Mouse (Mus musculus) layer of hippocampus, postnatal 14 days (tissue): ENCODE results near the gene Rps8. TPM values are rescaled to one million over a fixed set of nuclear protein-coding genes. Genes with fewer than 3 reads are reported as not detected.

Source experiments
- DNase-seq, 2 experiments: peaks; one replicate each; pipeline ENCODE4 v3.0.0; 2021 to 2022; ENCODE audit warnings: low spot score in 2 of 2, mixed read lengths in 1 of 2
- total RNA-seq, 2 experiments: library from RNA; stranded (reverse); gene quantifications; 2 replicates each; pipeline ENCODE4 v1.2.3; 2021

Gene Rps8
- total RNA-seq, 2 experiments from 2014 or later = 436 to 472 TPM

DNA sequence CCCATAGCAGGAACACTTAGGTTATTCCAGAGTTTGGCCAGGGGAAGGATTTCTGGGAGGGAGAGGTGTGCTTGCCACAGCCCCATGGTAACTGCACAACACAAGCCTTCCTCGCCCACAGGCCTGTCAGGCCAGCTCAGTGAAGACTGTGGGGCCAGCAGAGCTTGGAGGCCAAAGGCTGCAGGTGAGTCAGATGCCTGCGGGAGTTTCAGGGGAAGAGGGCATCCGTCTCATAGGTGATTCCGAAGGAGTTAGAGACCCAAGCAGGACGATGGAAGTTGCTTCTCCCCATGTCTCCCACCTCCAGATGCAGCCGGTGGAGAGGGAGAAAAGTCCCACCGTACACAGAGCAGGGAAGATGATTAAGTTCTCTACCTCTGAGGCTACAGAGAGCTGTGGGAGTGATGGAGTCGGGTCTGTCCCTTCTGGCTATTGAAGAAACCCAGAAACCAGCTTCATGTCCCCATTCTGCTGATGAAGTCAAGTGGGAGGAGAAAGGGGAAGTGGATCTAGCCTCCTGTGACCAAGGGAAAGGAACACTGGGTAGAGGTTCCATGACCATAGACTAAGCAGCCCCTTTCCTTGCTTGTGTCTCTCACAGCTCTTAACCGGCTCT, 29.3 kb downstream of the Rps8 start, which contains the start of gene Tctex1d4:
TSS of gene Tctex1d4 (plus strand) at position 120 of the 616 bp plus-strand sequence.
- no peak for DNase-seq

DNA sequence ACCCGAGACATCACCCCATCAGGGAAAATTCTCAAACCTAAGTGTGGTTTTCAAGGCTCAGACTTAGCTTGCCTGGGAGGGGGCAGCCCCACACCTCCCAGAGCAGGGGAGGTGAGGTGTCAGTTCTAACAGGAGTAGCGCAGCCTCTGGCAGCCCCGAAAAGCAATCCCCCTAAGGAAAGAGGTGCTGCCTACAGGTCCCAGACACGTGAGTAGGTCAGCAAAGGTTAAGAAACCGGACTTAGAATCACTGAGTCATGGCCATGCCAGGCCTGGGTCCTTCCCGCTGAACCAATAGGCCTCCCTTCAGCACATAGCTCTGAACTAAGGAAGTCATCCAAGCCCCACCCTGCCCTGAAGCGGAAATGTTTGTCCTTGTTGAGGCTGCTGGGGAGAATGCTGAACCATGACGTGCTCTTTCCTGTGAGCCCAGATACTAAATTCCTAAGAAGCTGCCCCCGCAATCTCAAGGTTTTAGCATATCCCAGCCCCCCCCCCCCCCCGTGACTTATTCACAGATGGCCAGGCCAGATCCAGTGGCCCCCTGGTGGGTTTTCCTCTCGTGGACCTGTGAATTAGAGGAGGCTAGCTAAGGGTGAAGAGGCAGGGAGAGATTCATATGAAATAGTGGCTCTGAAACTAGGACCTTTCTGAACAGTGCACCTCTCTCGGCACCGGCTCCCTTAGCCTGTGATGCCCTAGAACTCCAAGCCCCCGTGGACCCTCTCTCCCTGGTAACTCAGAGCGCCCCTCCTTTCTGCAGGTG, 30.0 kb downstream of the Rps8 start:
- peak in 1 of 2 experiments; percentile 28 for DNase-seq

DNA sequence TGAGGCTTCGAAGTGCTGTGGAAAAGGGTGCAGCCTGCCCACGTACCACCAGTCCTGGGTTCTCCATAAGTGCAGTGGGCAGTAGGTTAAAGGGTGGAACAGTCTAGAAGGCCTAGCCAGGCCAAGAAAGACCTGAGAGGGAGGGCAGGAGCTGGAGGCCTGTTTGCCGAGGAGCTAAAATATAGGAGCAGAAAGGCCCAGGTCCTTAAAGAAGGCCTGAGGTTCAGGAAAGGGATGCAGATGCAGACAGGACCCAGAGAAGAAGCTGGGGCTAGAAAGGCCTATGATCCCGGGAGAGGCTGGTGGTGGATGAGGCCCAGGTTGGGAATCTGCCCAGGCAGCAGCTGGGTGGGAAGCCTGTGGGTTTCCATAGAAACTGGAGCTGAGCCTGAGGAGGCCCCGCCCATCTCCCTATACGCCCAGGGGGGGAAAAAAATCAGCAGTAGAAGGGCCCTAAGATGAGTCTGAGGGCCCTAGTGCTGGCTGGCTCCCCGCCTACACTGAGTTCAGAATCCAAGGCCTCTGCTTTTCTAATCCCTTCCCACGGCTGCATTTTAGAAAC, 30.6 kb downstream of the Rps8 start, which contains the start of gene Btbd19:
TSS of gene Btbd19 (minus strand) at position 378 of the 562 bp plus-strand sequence.
- DNase-seq = peak; percentile 77 to 80

DNA sequence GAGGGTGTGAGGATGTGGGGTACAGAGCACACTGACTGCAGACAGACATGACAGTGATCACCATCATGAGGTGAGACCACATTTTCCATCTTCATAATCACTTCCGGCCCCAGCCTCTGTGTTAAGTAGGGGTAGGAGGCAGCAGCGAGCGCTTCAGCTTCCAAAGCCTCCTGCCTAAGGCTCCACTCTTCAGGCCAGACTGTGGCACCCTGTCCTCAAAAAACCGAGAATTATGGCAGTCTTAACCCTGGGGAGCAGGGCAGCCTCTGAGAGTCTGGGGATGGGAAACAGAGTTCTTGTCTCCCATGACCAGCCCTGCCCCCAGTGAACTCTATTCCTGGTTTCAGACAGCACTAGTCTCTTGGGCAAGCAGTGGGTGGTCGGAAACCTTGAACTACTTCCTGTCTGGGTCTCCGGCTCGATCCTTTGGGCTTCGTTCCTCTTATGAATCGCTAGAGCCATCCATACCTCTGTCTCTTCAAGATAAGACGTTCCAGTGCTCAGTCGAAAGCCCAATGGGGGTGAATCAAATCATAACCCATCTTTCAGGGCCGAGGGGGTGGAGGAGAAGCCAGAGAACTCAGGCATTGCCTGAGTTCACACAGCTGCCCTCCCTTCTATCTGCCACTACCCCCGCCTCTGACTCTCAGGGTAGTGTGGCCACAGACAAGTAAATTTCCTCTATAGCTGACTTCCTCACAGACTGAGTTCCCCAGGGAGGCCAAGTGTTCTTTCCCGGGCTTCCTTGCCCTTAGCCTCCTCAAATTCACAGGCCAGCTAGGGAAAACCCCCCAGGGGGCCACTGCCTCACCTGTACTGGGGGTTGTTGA, 31.3 kb downstream of the Rps8 start:
- DNase-seq = peak in 1 of 2 experiments; percentile 34

DNA sequence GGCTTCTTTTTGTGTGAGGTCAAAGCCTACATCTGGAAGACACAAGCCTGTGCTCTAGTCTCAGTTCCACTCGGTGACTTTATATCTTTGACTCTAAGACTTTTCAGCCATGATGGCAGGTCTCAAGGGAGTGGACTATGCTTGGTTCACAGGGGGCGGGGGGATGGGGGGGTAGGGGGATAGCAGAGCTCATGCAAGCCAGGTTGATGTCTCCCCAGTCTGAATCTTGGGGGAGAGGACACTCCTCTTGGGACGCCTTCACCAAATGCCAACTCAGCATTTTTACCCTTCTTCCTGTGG, 31.9 kb downstream of the Rps8 start:
- DNase-seq = no peak

DNA sequence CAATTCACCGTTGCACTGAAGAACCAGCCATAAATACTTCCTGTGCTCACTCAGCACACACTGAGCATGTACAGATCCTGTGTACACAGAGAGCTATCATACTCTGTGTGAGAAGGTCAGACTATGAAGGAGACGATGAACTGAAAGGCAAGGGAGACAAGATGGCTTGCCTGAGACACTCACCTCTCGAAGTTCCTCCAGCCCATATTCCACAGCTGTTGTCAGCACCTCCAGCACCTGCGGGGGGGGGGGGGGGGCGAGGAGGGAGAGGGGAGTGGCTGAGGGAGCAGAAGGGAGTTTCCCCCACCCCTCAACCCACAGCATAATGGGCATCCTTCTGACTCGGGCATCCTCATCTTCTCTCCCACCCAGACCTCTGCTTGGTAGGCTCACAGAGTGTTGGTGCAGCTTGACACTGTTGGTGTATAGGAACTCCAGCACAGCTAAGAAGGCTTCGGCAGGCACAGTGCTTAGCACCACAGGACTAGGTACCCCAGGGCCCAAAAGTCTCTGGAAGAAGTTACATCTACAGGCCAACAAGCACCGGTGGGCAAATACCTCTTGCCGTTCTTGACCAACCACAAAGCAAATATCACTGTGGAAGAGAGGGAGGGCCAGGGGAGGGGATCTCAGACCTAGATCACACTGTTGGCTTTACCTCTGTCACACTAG, 32.4 kb downstream of the Rps8 start:
- DNase-seq = no peak

DNA sequence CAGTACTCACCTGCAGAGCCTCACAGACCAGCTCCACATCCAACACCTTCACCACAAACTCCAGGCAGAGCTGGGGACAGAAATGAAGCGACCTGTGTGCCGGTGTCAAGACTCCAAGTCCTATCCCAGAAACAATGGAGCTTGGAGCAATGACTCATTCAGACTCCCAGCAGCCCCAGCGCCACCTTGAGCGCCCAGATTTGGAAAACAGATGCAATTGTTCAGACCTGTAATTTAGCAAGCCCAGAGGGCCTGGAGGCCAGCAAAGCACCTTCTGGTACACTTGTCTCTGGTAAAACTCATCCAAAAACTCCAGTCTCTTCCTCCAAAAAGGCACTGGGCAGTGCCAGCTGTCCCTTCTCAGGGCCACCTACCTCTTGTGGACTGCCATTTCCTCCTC, 33.8 kb downstream of the Rps8 start:
- DNase-seq = no peak

DNA sequence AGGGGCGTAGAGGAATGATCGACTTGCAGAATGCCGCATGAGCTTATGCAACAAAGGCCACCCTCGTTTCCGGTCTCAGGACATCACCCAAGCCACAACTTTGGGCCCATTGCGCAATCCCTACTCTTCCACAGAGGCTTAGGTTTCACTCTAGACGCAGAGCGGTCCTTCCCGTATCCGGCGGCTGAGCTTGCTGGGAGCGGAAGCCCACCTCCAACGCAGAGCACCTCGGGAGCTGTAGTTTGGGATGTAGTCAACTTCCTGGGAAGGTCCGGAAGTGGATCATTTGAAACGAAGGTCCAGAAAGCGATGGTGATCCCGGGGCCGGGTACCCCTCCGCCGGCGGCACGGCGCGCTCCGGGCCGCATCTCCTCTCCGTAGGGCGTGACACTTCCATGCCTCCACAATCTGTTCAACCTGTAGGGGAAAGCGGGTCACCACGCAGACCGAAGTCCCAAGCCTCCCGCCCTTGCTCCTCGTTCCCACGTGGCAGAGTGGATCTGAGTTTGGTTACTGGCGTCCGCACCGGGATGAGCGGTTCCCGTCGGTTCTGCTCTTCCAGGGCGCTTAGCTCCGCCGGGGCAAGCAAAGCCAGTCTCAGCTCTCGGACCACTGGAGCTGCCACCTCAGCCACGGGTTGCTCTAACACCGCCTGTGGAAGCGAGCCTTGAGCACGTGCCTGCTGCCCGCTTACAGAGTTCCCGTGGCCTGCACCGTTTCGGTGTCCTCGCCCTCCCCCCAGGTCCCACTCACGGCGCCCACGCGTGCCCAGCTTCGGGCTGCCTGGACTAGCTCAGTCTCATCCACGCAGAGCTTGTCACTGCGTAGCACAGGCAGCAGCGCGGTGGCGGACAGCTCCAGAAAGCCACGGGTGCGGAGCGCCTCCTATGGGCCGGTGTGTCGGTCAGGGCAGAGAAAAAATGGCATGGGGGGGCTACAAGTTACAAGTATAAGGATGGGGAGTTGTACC, 35.3 kb downstream of the Rps8 start:
- peak; percentile 90 to 96 for DNase-seq

DNA sequence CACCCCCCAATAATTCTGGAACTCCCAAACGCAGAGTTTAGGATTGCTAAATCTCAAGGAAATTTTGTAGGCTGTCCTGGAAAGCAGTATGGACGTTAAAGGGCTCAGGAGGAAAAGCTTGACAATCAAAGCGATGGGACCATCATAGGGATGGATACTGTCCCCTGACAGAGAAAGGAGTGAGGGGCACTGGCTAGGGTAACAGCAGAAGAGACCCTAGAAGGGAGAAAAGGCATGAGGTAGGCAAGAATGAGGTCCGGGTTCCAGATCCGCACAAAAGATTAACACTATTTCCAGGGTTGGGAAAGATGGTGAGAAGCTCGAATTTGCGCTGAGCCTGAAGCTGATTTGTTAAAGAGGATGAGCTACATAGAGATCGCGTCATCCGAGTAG, 36.0 kb downstream of the Rps8 start:
- DNase-seq = no peak

DNA sequence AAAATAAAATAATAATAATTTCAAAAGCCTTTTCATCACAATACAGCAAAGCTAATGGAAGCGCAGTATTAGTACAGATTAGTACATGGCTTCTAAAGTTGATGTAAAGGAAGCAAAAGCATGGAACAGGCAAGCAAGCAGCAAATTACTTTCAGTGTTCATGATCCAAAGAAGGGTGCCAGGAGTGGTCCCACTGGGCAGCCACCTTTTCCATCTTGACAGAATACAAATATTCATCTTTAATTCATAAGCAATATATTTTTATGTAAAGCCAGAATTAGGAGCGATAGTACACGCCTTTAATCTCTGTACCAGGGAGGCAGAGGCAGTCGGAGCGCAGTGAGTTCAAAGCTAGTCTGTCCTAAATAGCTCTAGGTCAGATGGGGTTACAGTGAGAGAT, 36.4 kb downstream of the Rps8 start:
- DNase-seq = no peak

DNA sequence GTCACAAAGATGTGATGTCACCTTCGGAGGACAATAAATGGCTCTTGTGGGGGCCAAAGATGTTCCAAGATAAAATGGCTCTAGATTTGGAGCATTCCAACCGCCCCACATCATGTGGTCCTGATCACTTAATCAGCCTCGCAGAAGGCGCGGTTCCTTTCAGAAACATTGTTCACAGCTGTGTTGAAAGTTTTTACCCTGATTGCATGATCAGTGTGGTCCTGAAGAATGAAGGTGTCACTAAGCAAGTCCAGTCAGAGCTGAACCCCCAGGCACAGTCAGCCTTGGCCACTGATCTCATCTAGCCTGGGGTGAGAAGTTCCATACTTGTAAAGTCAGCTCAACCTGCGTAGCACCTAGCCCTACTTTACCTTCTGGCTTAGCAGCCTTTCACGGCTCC, 38.1 kb downstream of the Rps8 start:
- DNase-seq = no peak

DNA sequence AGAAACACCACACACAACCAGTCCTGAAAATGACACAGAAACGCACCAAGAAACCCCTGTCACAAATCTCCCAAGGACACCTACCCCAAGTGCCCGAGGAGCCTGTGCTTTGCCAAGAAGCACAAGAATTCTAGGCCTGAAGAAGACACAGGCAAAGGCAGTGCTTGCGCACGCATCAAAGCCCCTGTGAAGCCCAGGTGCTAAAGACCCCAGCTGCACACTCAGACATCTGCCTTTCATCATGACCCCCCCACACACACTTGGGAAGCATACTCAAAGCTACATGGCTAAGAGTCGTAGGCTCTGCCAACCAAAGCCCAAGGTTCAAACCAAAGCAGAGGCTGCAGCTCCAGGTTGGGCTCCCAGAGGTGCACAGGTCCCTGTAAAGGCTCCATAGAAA, 40.5 kb downstream of the Rps8 start:
- DNase-seq = no peak

DNA sequence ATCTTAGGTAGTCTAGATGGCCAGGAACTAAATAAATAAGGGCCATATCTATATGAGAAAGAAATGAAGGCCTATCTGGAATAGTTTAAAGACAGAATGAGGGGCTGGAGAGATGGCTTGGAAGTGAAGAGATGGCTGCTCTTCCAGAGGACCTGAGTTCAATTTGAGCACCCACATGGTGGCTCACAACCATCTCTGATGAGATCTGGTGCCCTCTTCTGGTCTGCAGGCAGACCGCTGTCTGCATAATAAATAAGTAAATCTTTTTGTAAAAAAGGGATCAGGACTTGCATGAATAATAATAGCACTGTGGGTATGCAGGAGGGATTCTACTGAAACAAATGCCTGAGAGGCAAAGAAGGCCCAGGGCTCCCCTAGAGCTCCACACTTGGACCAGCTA, 42.8 kb downstream of the Rps8 start:
- DNase-seq = no peak

DNA sequence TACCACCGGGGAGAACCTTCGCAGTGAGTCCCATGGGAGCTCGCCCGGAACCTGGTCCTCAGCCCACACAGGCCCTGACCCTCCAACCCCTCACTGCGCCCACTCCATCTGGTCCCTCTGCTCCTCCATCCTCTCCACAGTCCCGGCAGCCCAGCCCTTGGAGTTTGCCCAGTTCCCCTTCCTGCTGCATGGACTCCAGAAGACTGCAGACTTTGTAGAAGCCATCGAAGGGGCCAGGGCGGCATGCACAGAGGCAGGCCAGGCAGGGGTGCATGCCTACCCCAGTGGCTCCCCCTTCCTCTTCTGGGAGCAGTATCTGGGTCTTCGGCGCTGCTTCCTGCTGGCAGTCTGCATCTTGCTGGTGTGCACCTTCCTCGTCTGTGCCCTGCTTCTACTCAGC, 45.1 kb downstream of the Rps8 start:
- DNase-seq = no peak

DNA sequence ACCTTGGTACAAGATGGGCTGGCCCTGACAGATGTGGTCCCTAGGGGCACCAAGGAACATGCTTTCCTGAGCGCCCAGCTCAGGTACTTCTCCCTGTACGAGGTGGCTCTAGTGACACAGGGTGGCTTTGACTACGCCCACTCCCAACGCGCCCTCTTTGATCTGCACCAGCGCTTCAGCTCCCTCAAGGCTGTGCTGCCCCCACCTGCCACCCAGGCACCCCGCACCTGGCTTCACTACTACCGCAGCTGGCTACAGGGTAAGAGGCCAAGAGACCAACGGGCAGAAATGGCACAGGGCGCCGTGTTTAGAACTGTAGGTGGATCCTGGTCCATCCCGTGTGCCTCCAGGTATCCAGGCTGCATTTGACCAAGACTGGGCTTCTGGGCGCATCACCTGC, 45.8 kb downstream of the Rps8 start:
- DNase-seq = no peak

DNA sequence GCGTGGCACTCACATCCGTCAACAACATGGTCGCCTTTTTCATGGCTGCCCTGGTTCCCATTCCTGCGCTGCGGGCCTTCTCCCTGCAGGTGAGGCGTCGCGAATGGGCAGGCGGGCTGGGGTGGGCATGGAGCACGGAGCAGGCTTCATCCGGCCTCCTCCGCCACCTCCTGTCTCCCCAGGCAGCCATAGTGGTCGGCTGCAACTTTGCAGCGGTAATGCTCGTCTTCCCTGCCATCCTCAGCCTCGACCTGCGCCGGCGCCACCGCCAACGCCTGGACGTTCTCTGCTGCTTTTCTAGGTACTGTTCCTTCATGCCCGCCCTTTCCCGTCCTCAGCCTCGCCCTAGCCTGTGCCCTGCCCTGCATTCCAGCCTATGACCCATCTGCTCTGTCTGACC, 46.7 kb downstream of the Rps8 start:
- no peak for DNase-seq

DNA sequence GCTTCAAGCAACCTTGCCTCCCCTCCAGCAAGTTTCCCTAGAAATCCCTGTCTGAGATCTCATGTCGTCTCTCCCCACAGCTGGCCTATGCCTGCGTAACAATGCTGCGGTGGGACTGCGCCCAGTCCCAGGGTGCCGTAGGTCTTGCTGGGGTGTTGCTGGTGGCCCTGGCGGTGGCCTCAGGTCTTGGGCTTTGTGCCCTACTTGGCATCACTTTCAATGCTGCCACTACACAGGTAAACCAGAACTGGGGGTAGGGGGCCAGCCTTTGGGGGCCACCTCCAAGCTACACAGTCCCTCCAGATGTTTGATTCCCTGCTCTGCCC, 47.6 kb downstream of the Rps8 start:
- DNase-seq = no peak

DNA sequence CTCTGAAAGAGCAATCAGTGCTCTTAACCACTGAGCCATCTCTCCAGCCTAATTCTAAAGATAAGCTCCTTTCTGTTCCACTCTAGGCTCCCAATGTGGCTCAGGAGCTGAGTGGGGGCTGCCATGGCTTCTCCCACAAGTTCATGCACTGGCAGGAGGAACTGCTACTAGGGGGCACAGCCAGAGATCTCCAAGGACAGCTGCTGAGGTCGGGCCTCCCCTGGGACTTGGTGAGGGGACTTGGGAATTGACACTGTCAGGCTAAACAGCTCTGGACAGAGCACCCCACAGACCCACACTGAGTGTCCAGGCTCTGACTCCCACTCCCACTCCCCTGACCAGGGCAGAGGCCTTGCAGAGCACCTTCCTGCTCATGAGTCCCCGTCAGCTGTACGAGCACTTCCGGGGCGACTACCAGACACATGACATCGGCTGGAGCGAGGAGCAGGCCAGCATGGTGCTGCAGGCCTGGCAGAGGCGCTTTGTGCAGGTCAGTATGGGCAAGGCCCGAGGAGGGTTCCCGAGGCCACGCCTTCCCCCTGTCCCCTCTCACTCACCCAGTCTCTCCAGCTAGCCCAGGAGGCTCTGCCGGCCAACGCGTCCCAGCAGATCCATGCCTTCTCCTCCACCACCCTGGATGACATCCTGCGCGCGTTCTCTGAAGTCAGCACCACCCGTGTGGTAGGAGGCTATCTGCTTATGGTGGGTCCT, 48.1 kb downstream of the Rps8 start:
- no peak for DNase-seq

DNA sequence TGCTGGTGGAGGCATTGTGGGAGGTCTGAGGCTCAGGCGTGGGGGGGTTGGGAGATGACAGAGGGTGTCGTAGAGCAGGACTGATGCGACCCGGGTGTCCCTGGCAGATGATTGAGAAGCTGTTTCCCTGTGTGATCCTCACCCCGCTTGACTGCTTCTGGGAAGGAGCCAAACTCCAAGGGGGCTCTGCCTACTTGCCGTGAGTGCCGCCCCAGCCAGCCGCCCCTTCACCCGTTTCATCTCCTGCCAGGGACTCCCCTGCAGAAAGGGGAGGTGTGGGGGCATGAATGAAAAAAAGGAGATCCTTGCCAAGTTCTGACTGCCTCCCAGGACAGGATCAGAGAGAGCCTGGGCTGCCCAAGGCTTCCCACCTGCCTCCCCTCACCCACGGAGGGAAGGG, 50.9 kb downstream of the Rps8 start:
- DNase-seq = no peak

DNA sequence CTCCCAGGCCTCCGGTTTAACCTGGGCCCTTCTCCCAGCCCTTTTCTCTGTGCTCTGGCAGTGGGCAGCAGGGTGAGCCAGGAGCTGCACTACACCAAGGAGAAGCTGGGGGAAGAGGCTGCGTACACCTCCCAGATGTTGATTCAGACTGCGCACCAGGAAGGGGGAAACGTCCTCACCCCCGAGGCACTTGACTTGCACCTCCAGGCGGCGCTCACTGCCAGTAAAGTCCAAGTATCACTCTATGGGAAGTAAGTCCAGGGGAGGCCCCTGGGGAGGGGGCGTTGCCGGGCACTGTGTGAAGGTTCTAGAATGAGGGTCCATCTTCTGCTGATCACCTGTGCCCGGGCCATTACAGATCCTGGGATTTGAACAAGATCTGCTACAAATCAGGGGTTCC, 51.4 kb downstream of the Rps8 start:
- no peak for DNase-seq
